Mouse (Mus musculus): ENCODE measurements around the gene Igfl3. TPM values are rescaled to one million over a fixed set of nuclear protein-coding genes. Genes with fewer than 3 reads are reported as not detected.

Gene Igfl3
- polyA plus RNA-seq (2014; fragmentation: Nextera tagmentation; extraction: Ambion mirVana): not detected in 2 replicates

- Histone ChIP-seq H3K27me3 (ENCODE audit: control insufficient read depth, insufficient read depth, low read length) (no peaks in the 10 kb centered on the region), H3K36me3 (ENCODE audit: control insufficient read depth, insufficient read depth, low read length) (no peaks in the 10 kb centered on the region), H3K4me3 (ENCODE audit: low read depth, low read length) (no peak within 1 kb of the TSS), H3K27ac (ENCODE audit: low read length) (no peak within 1 kb of the TSS), H3K9ac (replicated peaks; ENCODE audit: low read depth, low read length) (no peak within 1 kb of the TSS), H3K4me1 (ENCODE audit: control insufficient read depth, insufficient read depth, low read length) (no peaks in the 10 kb centered on the region), H3K4me2 (replicated peaks; ENCODE audit: low read depth, low read length) (no peak within 1 kb of the TSS), H3K9me3 (ENCODE audit: control insufficient read depth, low read depth, low read length) (peaks cover 3% of the 10 kb centered on the region; the same call in 1 of the 2 replicates)
- no peak for ATAC-seq (ENCODE audit: insufficient number of reproducible peaks, insufficient read depth, low FRiP score, low read depth)
Observed at GRCm38 (mm10) chr7:18176194-18176593, at the start of gene Igfl3. Igfl3 (plus strand) TSS chr7:18176494.

- Histone ChIP-seq H3K4me2 (replicated peaks; ENCODE audit: low read depth, low read length) (no peak overlapping the region), H3K4me3 (ENCODE audit: low read depth, low read length) (no peak overlapping the region), H3K27me3 (ENCODE audit: control insufficient read depth, insufficient read depth, low read length) (no peaks in the 10 kb centered on the region), H3K4me1 (ENCODE audit: control insufficient read depth, insufficient read depth, low read length) (no peaks in the 10 kb centered on the region), H3K36me3 (ENCODE audit: control insufficient read depth, insufficient read depth, low read length) (no peaks in the 10 kb centered on the region), H3K9me3 (ENCODE audit: control insufficient read depth, low read depth, low read length) (no peaks in the 10 kb centered on the region), H3K27ac (ENCODE audit: low read length) (no peak overlapping the region), H3K9ac (replicated peaks; ENCODE audit: low read depth, low read length) (no peak overlapping the region)
- WGBS: 11% methylated on average over 9 of the region's 9 CpGs
- ATAC-seq (ENCODE audit: insufficient number of reproducible peaks, insufficient read depth, low FRiP score, low read depth): no peak
Observed at GRCm38 (mm10) chr7:18210938-18211337, 34.6 kb downstream of the Igfl3 start.

- Histone ChIP-seq H3K4me3 (ENCODE audit: low read depth, low read length) (no peak overlapping the region), H3K9me3 (ENCODE audit: control insufficient read depth, low read depth, low read length) (no peaks in the 10 kb centered on the region), H3K4me2 (replicated peaks; ENCODE audit: low read depth, low read length) (no peak overlapping the region), H3K9ac (replicated peaks; ENCODE audit: low read depth, low read length) (no peak overlapping the region), H3K4me1 (ENCODE audit: control insufficient read depth, insufficient read depth, low read length) (no peaks in the 10 kb centered on the region), H3K27ac (ENCODE audit: low read length) (no peak overlapping the region), H3K27me3 (ENCODE audit: control insufficient read depth, insufficient read depth, low read length) (no peaks in the 10 kb centered on the region), H3K36me3 (ENCODE audit: control insufficient read depth, insufficient read depth, low read length) (no peaks in the 10 kb centered on the region)
- 67% methylated on average over 1 of the region's 1 CpGs for WGBS
- no peak for ATAC-seq (ENCODE audit: insufficient number of reproducible peaks, insufficient read depth, low FRiP score, low read depth)
Observed at GRCm38 (mm10) chr7:18214699-18215098, 38.4 kb downstream of the Igfl3 start.

Other genes starting within 250 kb of the Igfl3 start
- gene Ceacam11, start 204.4 kb upstream of the Igfl3 start, polyA plus RNA-seq (2014; fragmentation: Nextera tagmentation; extraction: Ambion mirVana): not detected in 2 replicates
- not detected in 2 replicates for gene Ceacam13, start 166.6 kb upstream of the Igfl3 start, polyA plus RNA-seq (2014; fragmentation: Nextera tagmentation; extraction: Ambion mirVana)
- gene Ceacam12, start 110.6 kb upstream of the Igfl3 start, polyA plus RNA-seq (2014; fragmentation: Nextera tagmentation; extraction: Ambion mirVana): not detected in 2 replicates
- not detected in 2 replicates for gene Mill1, start 68.9 kb downstream of the Igfl3 start, polyA plus RNA-seq (2014; fragmentation: Nextera tagmentation; extraction: Ambion mirVana)
- gene Psg18, start 178.5 kb downstream of the Igfl3 start, polyA plus RNA-seq (2014; fragmentation: Nextera tagmentation; extraction: Ambion mirVana): not detected in 2 replicates